Mouse (Mus musculus) limb, embryonic 14.5 days (tissue): ENCODE data around the gene Ppip5k1. TPM values are rescaled to one million over a fixed set of nuclear protein-coding genes. Genes with fewer than 3 reads are reported as not detected.

Source experiments
- ATAC-seq: fragments of 200-750 bp; cut with Nextera tagmentation; 2 replicates; pipeline ENCODE4 v1.8.0; 2017; ENCODE audit warnings: low read depth, moderate number of reproducible peaks, moderate TSS enrichment; ENCODE audit not compliant: low FRiP score
- DNase-seq: peaks from one replicate; pipeline ENCODE4 v3.0.0-alpha.2; 2015; ENCODE audit warnings: low spot score
- H3K27ac ChIP-seq: fragments of 300-500 bp; sonication (generic); replicated peaks from 2 replicates; pipeline ENCODE4 v1.5.1; 2014; ENCODE audit warnings: low read depth, mild to moderate bottlenecking, low read length, moderate library complexity, mixed read lengths
- H3K27me3 ChIP-seq: fragments of 300-500 bp; sonication (generic); 2 replicates; pipeline ENCODE4 v1.6.1; 2014; ENCODE audit warnings: low read length, mixed read lengths; ENCODE audit not compliant: control insufficient read depth, insufficient read depth
- H3K36me3 ChIP-seq: fragments of 300-500 bp; sonication (generic); 2 replicates; pipeline ENCODE4 v1.6.1; 2014; ENCODE audit warnings: mild to moderate bottlenecking, low read length, moderate library complexity, mixed read lengths; ENCODE audit not compliant: control insufficient read depth, insufficient read depth
- H3K4me1 ChIP-seq: fragments of 300-500 bp; sonication (generic); 2 replicates; pipeline ENCODE4 v1.6.1; 2014; ENCODE audit warnings: antibody characterized with exemption, low read length, mixed read lengths; ENCODE audit not compliant: control insufficient read depth, insufficient read depth
- H3K4me2 ChIP-seq: fragments of 300-500 bp; sonication (generic); replicated peaks from 2 replicates; pipeline ENCODE4 v1.6.1; 2014; ENCODE audit warnings: low read depth, mild to moderate bottlenecking, low read length, moderate library complexity; ENCODE audit not compliant: severe bottlenecking
- H3K4me3 ChIP-seq: fragments of 300-500 bp; sonication (generic); replicated peaks from 2 replicates; pipeline ENCODE4 v1.5.1; 2014; ENCODE audit warnings: low read length
- H3K9ac ChIP-seq: fragments of 300-500 bp; sonication (generic); 2 replicates; pipeline ENCODE4 v1.6.1; 2014; ENCODE audit warnings: mild to moderate bottlenecking, low read depth, low read length, moderate library complexity; ENCODE audit not compliant: severe bottlenecking
- H3K9me3 ChIP-seq: fragments of 300-500 bp; sonication (generic); 2 replicates; pipeline ENCODE4 v1.6.1; 2016; ENCODE audit warnings: low read length; ENCODE audit not compliant: control insufficient read depth
- POLR2A ChIP-seq: fragments of 200-500 bp; IDR thresholded peaks from 2 replicates; pipeline ENCODE4 v1.8.0; 2012; ENCODE audit warnings: inconsistent platforms, mild to moderate bottlenecking, moderate library complexity, borderline replicate concordance; ENCODE audit not compliant: insufficient read depth, insufficient read length; ENCODE audit errors: extremely low read depth
- WGBS: fragments of 180-500 bp; shearing (Covaris S2); extraction: QIAGEN DNeasy Blood & Tissue Kit; methylation state at CpG from one replicate; pipeline ENCODE4 v1.1.7; 2014; 5-methylcytosine and 5-hydroxymethylcytosine counted together
- polyA plus RNA-seq, 2 experiments: library from polyadenylated mRNA; depleted of rRNA in 1 of 2; stranded (reverse) in 1 of 2; unstranded in 1 of 2; fragments of >200 nt; fragmentation: Nextera tagmentation in 1 of 2; extraction: Ambion mirVana in 1 of 2; gene quantifications; 2 replicates each; pipeline versions ENCODE4 v1.2.1 to v1.2.3; 2012 to 2014

Ppip5k1 gene
- polyA plus RNA-seq, 2 experiments = 7.6 to 13.0 TPM

DNA sequence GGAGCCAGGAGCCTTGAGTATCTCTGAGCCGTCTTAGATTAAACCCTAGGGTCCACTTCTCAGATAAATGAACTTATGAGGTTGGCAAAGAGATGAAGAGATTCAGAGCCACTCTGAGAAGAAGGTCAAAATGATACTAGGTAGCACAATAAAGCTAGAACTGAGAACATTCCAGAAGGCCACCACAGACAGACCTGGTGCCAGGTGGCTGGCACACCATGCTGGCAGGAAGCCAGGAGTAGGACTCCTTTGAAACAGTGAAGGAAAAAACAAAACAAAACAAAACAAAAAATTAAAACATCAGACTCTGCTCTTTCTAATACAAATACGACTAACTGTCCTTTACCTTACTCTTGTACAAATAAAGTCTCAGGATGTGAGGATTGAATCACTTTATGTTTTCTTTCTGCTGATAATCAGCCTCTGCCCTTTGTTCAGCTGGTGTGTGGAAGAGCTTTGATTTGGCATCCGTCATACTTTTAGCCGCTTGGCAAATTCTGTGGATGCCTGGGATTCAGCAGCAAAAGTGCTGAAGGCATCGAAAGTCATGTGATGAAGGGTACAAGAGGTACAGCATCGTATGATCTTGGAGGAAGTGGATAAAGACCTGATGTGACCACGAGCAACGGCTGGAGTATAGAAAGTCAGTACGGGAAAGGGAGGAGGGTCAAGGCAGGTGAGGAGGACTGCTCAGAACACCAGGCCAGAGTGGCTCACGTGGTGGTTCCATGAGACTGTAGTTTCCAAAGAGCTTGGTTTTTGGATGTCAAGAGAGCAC lies 31.3 kb downstream of the Ppip5k1 start:
- H3K36me3 ChIP-seq = no peaks in the 10 kb centered on the region
- no peak for TF ChIP-seq POLR2A
- H3K4me2 ChIP-seq = no peak overlapping the region
- ATAC-seq = no peak
- no peak overlapping the region for H3K9ac ChIP-seq
- no peak for DNase-seq
- 85% methylated on average over 10 of the region's 10 CpGs for WGBS
- H3K4me1 ChIP-seq = no peaks in the 10 kb centered on the region
- H3K27me3 ChIP-seq = no peaks in the 10 kb centered on the region
- no peak overlapping the region for H3K27ac ChIP-seq
- H3K4me3 ChIP-seq = no peak overlapping the region
- H3K9me3 ChIP-seq = no peaks in the 10 kb centered on the region

DNA sequence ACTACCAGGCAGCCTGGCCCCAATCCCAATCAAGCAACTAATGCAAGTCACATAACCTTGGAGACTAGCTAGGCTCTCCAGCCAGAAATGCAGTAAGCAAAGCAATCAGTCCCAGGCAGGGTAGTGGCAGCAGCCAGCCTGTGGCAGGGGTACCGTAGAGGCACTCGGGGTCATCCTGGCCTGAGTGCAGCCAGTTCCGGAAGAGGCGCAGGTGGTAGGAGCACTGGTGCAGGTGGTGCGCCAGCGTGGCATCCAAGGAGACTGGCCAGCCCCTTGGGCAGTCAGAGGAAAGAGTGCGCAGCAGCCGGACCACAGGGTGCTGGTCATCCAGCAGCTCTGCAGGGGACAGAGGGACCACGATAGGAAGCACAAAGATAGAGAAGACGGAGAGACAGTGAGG lies 32.2 kb downstream of the Ppip5k1 start:
- no peak for ATAC-seq
- 85% methylated on average over 10 of the region's 10 CpGs for WGBS
- no peak overlapping the region for H3K4me3 ChIP-seq

DNA sequence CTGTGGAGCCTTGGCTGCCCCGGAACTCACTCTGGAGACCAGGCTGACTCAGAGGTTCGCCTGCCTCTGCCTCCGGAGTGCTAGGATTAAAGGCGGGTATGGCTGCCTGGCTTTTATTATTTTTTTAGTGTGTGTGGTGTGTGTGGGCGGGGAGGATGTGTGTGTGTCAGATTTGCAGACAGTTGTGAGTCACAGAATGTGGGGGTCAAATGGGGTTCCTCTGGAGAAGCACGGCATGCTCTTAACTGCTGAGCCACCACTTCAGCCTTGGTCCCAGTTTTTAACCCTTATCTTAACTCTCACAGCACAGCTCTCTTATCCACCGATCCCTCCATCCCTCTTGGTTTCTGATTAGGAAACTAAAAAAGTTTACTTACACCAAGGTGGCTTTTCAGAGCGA lies 38.9 kb downstream of the Ppip5k1 start:
- H3K36me3 ChIP-seq = no peaks in the 10 kb centered on the region
- 71% methylated on average over 8 of the region's 8 CpGs for WGBS

More for the DNA sequence above, 32.2 kb downstream of the Ppip5k1 start:
- H3K9me3 ChIP-seq = no peaks in the 10 kb centered on the region
- no peak for DNase-seq
- no peaks in the 10 kb centered on the region for H3K36me3 ChIP-seq
- H3K4me2 ChIP-seq = no peak overlapping the region
- H3K9ac ChIP-seq = no peak overlapping the region
- no peak overlapping the region for H3K27ac ChIP-seq
- no peaks in the 10 kb centered on the region for H3K4me1 ChIP-seq
- H3K27me3 ChIP-seq = no peaks in the 10 kb centered on the region
- TF ChIP-seq POLR2A = no peak

DNA sequence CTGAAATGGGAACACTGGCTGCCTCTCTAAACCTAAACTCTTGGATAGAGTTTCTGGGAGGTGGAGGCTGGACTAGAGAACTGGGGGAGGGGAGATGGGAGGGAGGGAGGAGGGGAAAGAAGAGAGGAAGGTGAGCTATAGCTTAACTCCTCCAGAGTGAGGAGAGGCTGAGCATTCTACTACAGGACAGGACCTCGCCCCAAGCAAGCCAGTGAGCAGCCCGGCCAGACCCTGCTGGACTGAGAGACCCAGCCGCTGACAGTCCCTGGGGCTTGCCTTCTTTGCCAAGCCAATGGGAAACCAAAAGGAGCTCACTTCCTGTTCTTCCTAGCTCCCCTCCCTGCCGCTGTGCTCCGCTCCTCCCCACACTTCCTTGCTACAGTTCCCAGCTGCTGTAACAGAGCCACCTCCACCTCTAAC lies 46.2 kb downstream of the Ppip5k1 start:
- peaks cover 14% of the 10 kb centered on the region for H3K36me3 ChIP-seq
- WGBS = 11% methylated on average over 5 of the region's 5 CpGs
- no peaks in the 10 kb centered on the region for H3K9me3 ChIP-seq
- no peak overlapping the region for H3K27ac ChIP-seq
- peak; percentile 45; the same call in 1 of the 2 replicates for ATAC-seq
- peak overlapping the region; percentile 29; the same call in 1 of the 2 replicates for H3K4me2 ChIP-seq
- no peak overlapping the region for H3K9ac ChIP-seq
- peak; percentile 24 for DNase-seq
- no peak for TF ChIP-seq POLR2A
- no peaks in the 10 kb centered on the region for H3K27me3 ChIP-seq
- H3K4me3 ChIP-seq = no peak overlapping the region
- H3K4me1 ChIP-seq = 0 out of 2 replicates have a peak, but pooled peaks cover 3% of the 10 kb centered on the region

More for the DNA sequence above, 38.9 kb downstream of the Ppip5k1 start:
- H3K27ac ChIP-seq = no peak overlapping the region
- no peak overlapping the region for H3K9ac ChIP-seq
- no peak for DNase-seq
- H3K4me1 ChIP-seq = no peaks in the 10 kb centered on the region
- no peaks in the 10 kb centered on the region for H3K9me3 ChIP-seq
- no peak overlapping the region for H3K4me2 ChIP-seq
- TF ChIP-seq POLR2A = no peak
- ATAC-seq = no peak
- no peaks in the 10 kb centered on the region for H3K27me3 ChIP-seq
- H3K4me3 ChIP-seq = no peak overlapping the region

DNA sequence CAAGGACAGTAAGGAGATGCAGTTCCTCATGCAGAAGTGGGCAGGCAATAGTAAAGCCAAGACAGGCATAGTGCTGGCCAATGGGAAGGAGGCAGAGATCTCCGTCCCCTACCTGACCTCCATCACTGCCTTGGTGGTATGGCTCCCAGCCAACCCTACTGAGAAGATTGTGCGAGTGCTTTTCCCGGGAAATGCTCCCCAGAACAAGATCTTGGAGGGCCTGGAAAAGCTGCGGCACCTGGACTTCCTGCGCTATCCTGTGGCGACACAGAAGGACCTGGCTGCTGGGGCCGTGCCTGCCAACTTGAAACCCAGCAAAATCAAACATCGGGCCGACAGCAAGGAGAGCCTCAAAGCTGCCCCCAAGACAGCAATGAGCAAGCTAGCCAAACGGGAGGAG lies 55.2 kb downstream of the Ppip5k1 start:
- Histone ChIP-seq H3K4me3 (no peak overlapping the region), H3K4me1 (peaks cover 9% of the 10 kb centered on the region), H3K36me3 (peaks cover 35% of the 10 kb centered on the region; the same call in 1 of the 2 replicates), H3K27me3 (peaks cover 21% of the 10 kb centered on the region), H3K4me2 (no peak overlapping the region), H3K27ac (no peak overlapping the region), H3K9ac (no peak overlapping the region), H3K9me3 (no peaks in the 10 kb centered on the region)
- 66% methylated on average over 10 of the region's 10 CpGs for WGBS
- no peak for TF ChIP-seq POLR2A
- no peak for ATAC-seq
- DNase-seq = no peak
